Mouse (Mus musculus): ENCODE measurements at regions not wholly inside any gene's neighbourhood (a gene's known extent, or its start where the extent isn't known, plus 50 kb on each side); places are given as distances from the start of the nearest gene placed in this dataset.

GRCm38 (mm10) chr12:78000401-78000800 is 193.6 kb upstream of the Gm6657 start:
- TF ChIP-seq MAFK (IDR thresholded peaks at IDR 0.05; ENCODE audit: insufficient read depth, low read depth, low read length) (no peak), CHD2 (IDR thresholded peaks at IDR 0.05; ENCODE audit: low read depth, low read length) (no peak)
